Mouse (Mus musculus) embryonic fibroblast, embryonic 13.5 days (primary cell): ENCODE measurements at regions not wholly inside any gene's neighbourhood (a gene's known extent, or its start where the extent isn't known, plus 50 kb on each side); places are given as distances from the start of the nearest gene placed in this dataset.

Experiments
- CTCF ChIP-seq: IDR thresholded peaks from 2 replicates; pipeline ENCODE4 v1.5.1; 2011; ENCODE audit warnings: mild to moderate bottlenecking, control low read depth, low read length, moderate library complexity, borderline replicate concordance; ENCODE audit not compliant: insufficient read depth
- POLR2A ChIP-seq: IDR thresholded peaks from 2 replicates; pipeline ENCODE4 v1.6.1; 2011; ENCODE audit warnings: low read depth, mild to moderate bottlenecking, control low read depth, low read length, moderate library complexity

- TF ChIP-seq CTCF = no peak
- no peak for TF ChIP-seq POLR2A
These were observed 205.7 kb upstream of the Kbtbd8 start for GRCm38 (mm10) chr6:94911374-94911773.
